Mouse (Mus musculus) thymus, adult 2 months (tissue): ENCODE data around the gene Sez6l. TPM values are rescaled to one million over a fixed set of nuclear protein-coding genes. Genes with fewer than 3 reads are reported as not detected.

Experiments
- DNase-seq: peaks from one replicate; pipeline ENCODE4 v3.0.0; 2021
- H3K27ac ChIP-seq: fragments of 200-500 bp; 2 replicates; pipeline ENCODE4 v1.5.1; 2012; ENCODE audit warnings: low read length, control low read depth; ENCODE audit not compliant: control insufficient read depth, insufficient read depth
- H3K27me3 ChIP-seq: fragments of 200-500 bp; 2 replicates; pipeline ENCODE4 v1.6.1; 2012; ENCODE audit warnings: mild to moderate bottlenecking, low read length, moderate library complexity, mixed read lengths; ENCODE audit not compliant: control insufficient read depth, insufficient read depth
- H3K36me3 ChIP-seq: fragments of 200-500 bp; 2 replicates; pipeline ENCODE4 v1.6.1; 2012; ENCODE audit warnings: mild to moderate bottlenecking, low read length, moderate library complexity; ENCODE audit not compliant: control insufficient read depth, insufficient read depth
- H3K4me1 ChIP-seq: fragments of 200-500 bp; replicated peaks from 2 replicates; pipeline ENCODE4 v1.6.1; 2012; ENCODE audit warnings: low read length; ENCODE audit not compliant: control insufficient read depth, insufficient read depth
- H3K4me3 ChIP-seq: fragments of 200-500 bp; 2 replicates; pipeline ENCODE4 v1.5.1; 2012; ENCODE audit warnings: mild to moderate bottlenecking, low read length, control low read depth, moderate library complexity; ENCODE audit not compliant: control insufficient read depth, insufficient read depth
- POLR2A ChIP-seq: fragments of 200-500 bp; IDR thresholded peaks from 2 replicates; pipeline ENCODE4 v1.6.1; 2012; ENCODE audit warnings: mild to moderate bottlenecking, low read length, control low read depth, moderate library complexity; ENCODE audit not compliant: control insufficient read depth, poor library complexity, insufficient read depth; ENCODE audit errors: extremely low read depth
- WGBS: fragments of 180-500 bp; shearing (Covaris S2); methylation state at CpG from one replicate; pipeline ENCODE4 v1.1.7; 2018; 5-methylcytosine and 5-hydroxymethylcytosine counted together
- polyA plus RNA-seq: library from polyadenylated mRNA; depleted of rRNA; stranded (reverse); fragments of >200 nt; gene quantifications from 2 replicates; pipeline ENCODE4 v1.2.3, GENCODE M21; 2012; rRNA removed

The Sez6l gene
- polyA plus RNA-seq, 1 experiment, result 1.8 TPM

DNA sequence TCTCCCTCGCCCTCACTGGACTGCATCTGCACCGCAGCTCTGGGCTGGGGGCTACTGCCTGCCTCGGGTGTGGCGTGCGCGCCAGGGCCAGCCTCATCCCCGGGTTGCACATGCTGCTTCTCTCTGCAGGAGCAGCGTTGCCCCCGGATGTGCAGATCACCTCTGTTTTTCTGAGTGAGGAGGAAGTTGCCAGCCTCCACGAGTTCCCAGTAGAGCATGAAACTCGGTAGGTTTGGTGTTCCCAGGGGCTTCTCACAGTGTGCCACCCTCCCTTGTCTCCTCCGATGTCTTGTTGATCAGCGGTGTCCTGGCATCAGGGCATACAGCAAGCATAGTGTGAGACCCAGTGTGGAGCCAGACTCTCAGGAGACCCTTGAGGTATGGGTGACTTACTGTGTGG, 207.7 kb downstream of the Sez6l start:
- no peak for TF ChIP-seq POLR2A
- 23% methylated on average over 13 of the region's 13 CpGs for WGBS
- Histone ChIP-seq H3K4me3 (no peak overlapping the region), H3K4me1 (peaks cover 24% of the 10 kb centered on the region), H3K27me3 (no peaks in the 10 kb centered on the region), H3K27ac (peak overlapping the region; percentile 44; the same call in 1 of the 2 replicates), H3K36me3 (no peaks in the 10 kb centered on the region)
- DNase-seq, result peak; percentile 19

Other genes starting within 250 kb of the Sez6l start
- 56.2 and 64.4 TPM in 2 replicates for gene Srrd, start 234.1 kb downstream of the Sez6l start, polyA plus RNA-seq
- gene Hps4, start 234.1 kb downstream of the Sez6l start, polyA plus RNA-seq, result 41.8 and 52.8 TPM in 2 replicates
- gene Gm6583, start 221.2 kb downstream of the Sez6l start, polyA plus RNA-seq, result not detected in 2 replicates
- gene Asphd2, start 182.3 kb downstream of the Sez6l start, polyA plus RNA-seq, result 0.05 and 0.67 TPM in 2 replicates
- gene Gm6588, start 127.8 kb downstream of the Sez6l start, polyA plus RNA-seq, result 0.07 TPM in 1 of 2 replicates, not detected in the other